Mouse (Mus musculus) gastrocnemius, postnatal 4 days (tissue): ENCODE data around the gene Syce1. TPM values are rescaled to one million over a fixed set of nuclear protein-coding genes. Genes with fewer than 3 reads are reported as not detected.

ENCODE experiments used
- DNase-seq, 2 experiments: peaks; one replicate each; pipeline ENCODE4 v3.0.0; 2021 to 2022; ENCODE audit warnings: low spot score in 2 of 2, mixed read lengths in 2 of 2
- long read RNA-seq, 2 experiments: library from polyadenylated mRNA; stranded (forward); transcript quantifications; one replicate each; pipeline ENCODE4 v2.0.0; 2021
- total RNA-seq, 2 experiments: library from RNA; stranded (reverse); gene quantifications; 2 replicates each; pipeline ENCODE4 v1.2.3; 2021

The Syce1 gene
- not detected for total RNA-seq
- long read RNA-seq, experiment 1, result 0 reads
- long read RNA-seq, experiment 2, result 0 reads

- no peak for DNase-seq
These were observed at the start of gene Syce1 for GRCm38 (mm10) chr7:140787406-140788052. Syce1 (minus strand) TSS chr7:140787852.

DNA sequence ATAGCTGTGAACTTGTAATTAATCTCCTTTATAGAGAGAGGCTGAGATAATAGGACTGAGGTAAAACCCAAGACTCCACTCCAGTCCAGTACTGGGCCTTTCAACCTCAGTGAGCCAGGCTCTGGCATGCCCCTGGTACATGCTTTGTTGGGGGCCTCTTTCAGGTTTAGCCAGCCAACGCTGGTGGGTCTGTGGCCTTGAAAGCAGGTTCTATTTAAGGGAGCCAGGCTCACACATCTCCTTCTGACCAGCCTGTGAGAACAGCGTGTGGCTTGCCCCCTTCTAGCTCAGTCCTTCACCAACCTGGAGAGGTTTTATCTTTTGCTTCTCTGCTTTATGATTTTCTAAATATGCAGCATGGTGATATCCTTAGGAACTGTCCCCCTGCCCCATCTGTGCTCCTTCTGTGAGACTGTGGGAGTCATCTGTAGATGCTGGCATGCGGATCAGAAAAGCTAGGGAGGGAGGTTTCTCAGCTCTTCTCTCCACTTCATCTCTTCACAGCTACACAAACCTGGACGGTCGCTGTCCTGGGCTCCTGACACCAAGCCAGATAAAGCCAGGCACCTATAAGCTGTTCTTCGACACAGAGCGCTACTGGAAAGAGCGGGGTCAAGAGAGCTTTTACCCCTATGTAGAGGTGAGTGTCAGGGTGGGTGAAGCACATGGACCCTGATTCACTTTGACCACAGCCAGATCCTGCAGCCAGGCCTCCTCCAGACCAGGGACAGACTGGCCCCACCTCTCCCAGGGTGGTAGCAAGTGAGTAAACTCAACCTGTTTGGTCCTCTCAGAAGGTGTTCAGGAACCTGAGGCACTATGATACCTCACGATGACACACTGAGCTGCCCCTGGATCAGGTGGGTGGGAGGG, 48.8 kb upstream of the Syce1 start:
- no peak for DNase-seq

DNA sequence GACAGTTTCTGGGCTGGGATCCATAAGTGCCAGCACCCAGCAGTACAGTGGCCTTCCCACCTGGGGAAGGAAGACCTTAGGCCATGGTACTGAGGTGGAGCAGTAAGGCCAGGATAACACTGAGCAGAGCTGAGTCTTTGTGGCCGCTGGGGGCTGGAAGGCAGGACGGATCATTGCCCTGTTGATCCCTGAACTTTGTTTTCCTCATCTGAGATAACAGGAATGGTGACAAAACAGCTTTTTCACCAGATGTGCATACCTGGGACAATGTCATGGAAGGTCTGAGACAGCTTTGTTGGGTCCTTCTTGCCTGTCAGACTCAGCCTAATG, 48.1 kb upstream of the Syce1 start:
- no peak for DNase-seq

GRCm38 (mm10) chr7:140834968-140835757, 47.5 kb upstream of the Syce1 start, which contains the start of gene Urah:
Urah (plus strand) TSS chr7:140835018.
- no peak for DNase-seq

DNA sequence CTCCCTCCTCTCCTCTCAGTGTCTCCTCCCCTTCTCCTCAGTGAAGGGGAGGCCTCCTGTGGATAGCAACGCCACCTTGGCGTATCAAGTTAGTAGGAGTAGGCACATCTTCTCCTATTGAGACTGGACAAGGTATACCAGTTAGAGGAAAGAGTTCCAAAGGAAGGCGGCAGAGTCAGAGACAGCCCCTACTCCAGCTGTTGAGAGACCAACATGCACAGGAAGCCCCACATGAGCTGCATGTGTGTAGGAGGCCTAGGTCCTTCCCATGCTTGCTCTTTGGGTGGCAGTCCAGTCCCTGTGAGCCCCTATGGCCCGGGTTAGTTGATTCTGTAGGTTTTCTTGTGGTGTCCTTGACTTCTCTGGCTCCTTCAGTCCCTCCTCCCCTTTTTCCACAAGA, 45.7 kb upstream of the Syce1 start:
- DNase-seq, result no peak

DNA sequence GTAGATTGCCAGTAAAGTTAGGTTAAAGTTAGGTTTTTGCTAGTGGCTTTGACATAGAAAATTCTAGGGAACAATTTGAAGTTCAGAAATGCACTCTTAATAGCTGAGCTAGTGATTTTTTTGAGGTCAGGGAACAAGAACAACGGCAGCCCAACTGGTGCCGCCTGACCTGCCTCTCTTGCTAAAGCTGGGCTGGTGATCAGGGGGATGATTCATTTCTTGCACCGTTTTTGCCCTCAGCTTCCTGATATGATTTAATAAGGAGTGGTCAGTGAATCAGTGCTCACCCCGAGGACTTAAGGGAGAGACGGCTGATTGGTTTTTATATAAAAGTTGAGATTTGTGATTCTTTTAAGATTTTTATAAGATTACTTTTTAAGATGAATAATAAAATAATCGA, 43.8 kb upstream of the Syce1 start:
- DNase-seq, result no peak

DNA sequence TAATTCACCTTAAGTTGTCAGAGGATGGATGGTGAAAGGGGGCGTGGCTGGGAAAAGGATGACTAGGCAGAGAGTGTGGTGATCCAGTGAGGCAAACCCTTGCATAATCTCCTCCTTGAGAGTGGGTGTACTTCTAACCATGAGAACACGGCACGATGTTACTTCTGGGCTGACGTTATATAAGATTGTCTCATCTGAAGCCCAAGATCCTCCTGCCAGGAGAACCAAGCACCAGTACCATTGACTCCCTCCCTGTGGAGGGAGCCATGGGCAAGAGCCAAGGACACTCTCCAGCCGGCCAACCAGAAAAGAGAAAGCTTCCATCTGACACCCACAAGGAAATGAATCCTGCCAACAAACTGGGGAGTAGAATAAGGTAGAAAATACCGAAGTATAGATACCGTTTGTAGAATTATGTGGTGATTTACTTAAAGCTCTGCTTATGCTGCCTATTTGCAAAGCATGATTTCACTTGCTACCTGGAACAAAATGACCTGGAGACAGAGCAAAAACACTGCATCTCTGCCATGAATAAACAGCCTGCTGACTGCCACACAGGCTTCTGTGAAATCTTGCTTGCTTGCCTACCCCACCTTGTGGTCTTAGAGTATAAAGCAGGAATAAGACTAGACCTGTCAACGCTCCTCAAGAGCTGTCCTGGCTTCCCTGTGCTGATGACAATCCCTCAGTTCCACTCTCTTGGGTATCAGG, 40.7 kb upstream of the Syce1 start:
- no peak for DNase-seq

DNA sequence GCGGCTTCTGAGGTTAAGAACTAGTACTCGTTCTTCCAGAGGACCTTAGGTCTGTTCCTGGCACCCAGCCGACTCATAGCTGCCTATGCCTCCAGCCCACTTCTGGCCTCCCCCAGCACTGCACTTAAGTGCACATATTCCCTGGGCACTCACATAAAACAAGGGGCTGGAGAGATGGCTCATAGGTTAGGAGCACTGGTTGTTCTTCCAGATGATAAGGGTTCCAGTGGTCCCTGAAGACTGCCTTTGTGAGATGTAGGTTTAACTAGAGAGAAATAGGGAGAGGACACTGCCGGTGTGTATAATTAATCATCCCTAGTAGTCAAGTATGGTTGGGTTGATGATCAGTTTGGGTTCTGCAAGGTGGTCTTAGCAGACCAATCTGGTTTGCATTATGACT, 35.1 kb upstream of the Syce1 start:
- DNase-seq, result no peak

GRCm38 (mm10) chr7:140821653-140822329, 34.1 kb upstream of the Syce1 start, which contains the start of gene Zfp941:
Zfp941 (minus strand) TSS chr7:140822178.
- DNase-seq, result no peak

- no peak for DNase-seq
These were observed 33.6 kb upstream of the Syce1 start for GRCm38 (mm10) chr7:140821305-140821652.

GRCm38 (mm10) chr7:140820173-140820572, 32.5 kb upstream of the Syce1 start:
- DNase-seq, result no peak

DNA sequence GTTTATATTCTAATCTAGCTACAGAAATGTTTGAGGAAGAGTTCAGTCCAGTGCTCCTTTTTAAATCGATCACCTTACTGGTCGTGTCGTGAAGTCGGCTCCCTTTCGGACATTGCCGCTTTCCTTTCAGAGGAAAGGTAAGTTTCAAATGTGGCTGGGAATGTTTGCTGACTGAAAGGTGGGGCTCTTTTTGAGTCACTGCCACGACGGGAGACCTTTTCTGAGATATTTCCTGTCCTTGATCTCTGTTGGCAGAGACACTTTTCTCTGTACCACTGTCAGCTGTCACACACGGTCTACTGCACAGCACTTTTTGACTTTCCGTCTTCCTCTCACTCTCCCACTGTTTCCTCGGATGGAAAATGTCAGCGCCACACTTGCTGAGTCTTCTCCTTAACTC, 25.2 kb upstream of the Syce1 start:
- no peak for DNase-seq

GRCm38 (mm10) chr7:140811714-140812113, 24.1 kb upstream of the Syce1 start:
- DNase-seq, result no peak

DNA sequence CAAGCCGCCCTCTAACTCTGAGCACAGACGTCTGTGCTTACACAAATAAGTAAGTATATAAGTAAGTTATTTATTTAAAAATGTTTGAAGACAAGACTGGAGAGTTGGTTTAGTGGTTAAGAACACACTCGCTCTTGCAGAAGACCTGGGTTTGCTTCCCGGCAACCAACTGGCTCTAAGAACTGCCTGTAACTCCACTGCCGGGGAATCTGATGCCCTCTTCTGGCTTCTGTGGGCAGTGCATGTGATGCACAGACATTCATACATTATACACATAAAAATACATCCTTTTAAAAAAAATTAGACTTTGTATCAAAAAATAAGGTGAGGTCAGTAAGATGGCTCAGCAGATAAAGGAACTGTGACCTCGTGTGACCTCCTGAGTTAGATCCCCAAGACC, 22.8 kb upstream of the Syce1 start:
- DNase-seq, result no peak

GRCm38 (mm10) chr7:140805704-140806103, 18.1 kb upstream of the Syce1 start:
- DNase-seq, result no peak

DNA sequence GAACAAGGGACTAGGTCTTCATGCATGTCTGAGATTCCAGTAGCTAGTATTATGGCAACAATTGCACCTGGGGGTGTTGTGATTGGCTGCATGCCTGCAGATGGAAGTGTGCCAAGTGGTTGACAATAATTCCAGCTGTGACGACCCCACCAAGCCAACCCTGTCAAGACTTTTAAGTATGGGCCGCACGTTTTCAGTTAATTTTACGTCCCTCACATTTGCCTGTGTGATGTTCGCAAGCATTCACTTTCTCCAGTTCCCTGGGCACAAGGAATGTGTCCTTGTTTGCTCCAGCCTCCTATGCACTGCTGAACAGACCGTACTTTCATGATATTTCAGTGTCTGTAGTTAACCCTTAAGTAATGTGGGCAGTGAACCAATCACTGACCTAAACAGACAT, 15.0 kb upstream of the Syce1 start:
- no peak for DNase-seq

GRCm38 (mm10) chr7:140798212-140798611, 10.6 kb upstream of the Syce1 start:
- no peak for DNase-seq

- DNase-seq, result no peak
These were observed 10.0 kb upstream of the Syce1 start for GRCm38 (mm10) chr7:140797619-140798018.

GRCm38 (mm10) chr7:140793541-140793940, 5.9 kb upstream of the Syce1 start:
- no peak for DNase-seq

- no peak for DNase-seq
These were observed 392 bp upstream of the Syce1 start for GRCm38 (mm10) chr7:140788053-140788435.

DNA sequence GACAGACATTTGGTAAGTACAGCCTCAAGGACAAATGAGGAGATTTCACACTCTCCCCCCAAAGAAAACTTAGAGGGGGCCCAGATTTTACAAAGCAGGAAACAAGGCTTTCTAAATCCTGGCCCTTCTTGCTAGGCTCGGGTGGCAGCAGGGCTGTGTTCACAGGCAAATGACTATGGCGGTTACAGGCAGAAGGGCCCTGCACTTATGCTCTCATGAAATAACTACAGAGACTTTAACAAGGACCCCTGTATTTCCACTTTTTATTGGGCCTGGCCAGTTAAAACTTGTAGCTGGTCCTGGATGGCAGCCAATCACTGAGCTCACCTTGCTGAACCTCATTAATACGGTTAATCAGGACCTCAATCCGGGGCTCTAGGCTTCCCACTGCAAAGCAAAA, 7.1 kb downstream of the Syce1 start:
- no peak for DNase-seq
